Mouse (Mus musculus): ENCODE data around the gene Fgf9. TPM values are rescaled to one million over a fixed set of nuclear protein-coding genes. Genes with fewer than 3 reads are reported as not detected.

The Fgf9 gene
- total and polyA plus RNA-seq, 2 experiments from 2014 or later: 3.7 to 10.6 TPM

DNA sequence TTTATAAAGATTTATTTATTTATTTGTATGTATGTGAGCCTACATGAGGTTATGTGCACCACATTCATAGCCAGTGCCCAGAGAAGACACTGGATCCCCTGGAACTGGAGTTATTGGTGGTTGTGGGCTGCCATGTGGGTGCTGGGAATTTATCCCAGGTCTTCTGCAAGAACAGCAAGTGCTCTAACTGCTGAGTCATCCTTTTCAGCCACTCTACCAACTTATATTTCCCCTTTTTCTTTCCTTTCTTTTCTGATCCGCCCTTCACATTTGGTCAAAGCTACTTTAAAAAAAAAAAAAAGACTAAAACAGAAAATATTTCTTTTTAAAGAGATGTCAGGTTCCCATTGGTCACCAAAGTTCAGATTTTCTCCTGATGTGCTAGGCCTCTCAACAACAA, 90.3 kb downstream of the Fgf9 start:
- Histone ChIP-seq H3K4me1 (ENCODE audit: control insufficient read depth, insufficient read depth) (no peaks in the 10 kb centered on the region), H3K9me3 (replicated peaks; ENCODE audit: control insufficient read depth, low read length) (no peaks in the 10 kb centered on the region), H3K4me2 (ENCODE audit: low read depth, low read length) (no peak overlapping the region), H3K4me3 (ENCODE audit: low read depth, low read length) (no peak overlapping the region), H3K27me3 (ENCODE audit: control insufficient read depth, insufficient read depth, low read length) (no peaks in the 10 kb centered on the region), H3K36me3 (replicated peaks; ENCODE audit: control insufficient read depth, insufficient read depth, low read length) (no peaks in the 10 kb centered on the region), H3K27ac (ENCODE audit: low read depth) (no peak overlapping the region), H3K9ac (replicated peaks; ENCODE audit: low read depth, low read length) (no peak overlapping the region)
- TF ChIP-seq CTCF (IDR thresholded peaks at IDR 0.05; ENCODE audit: low read depth): no peak
- no peak for TF ChIP-seq EP300 (IDR thresholded peaks at IDR 0.05; ENCODE audit: low read depth)
- DNase-seq (ENCODE audit: low spot score): no peak
- WGBS: 54% methylated on average over 1 of the region's 1 CpGs
- ATAC-seq (ENCODE audit: insufficient read depth, low read depth): no peak

Other genes with a start within 250 kb of the Fgf9 start
- gene Ska3, start 244.4 kb upstream of the Fgf9 start, total RNA-seq (2014; rRNA removed; ENCODE audit: low replicate concordance): 4.7 and 7.9 TPM in 2 replicates
- gene Ska3, start 244.4 kb upstream of the Fgf9 start, polyA plus RNA-seq (2015; fragmentation: Nextera tagmentation; extraction: Ambion mirVana): 6.6 and 6.9 TPM in 2 replicates
- gene Mrpl57, start 244.3 kb upstream of the Fgf9 start, total RNA-seq (2014; rRNA removed; ENCODE audit: low replicate concordance): 21.5 and 55.3 TPM in 2 replicates
- gene Mrpl57, start 244.3 kb upstream of the Fgf9 start, polyA plus RNA-seq (2015; fragmentation: Nextera tagmentation; extraction: Ambion mirVana): 164 and 166 TPM in 2 replicates
- gene Zdhhc20, start 180.3 kb upstream of the Fgf9 start, total RNA-seq (2014; rRNA removed; ENCODE audit: low replicate concordance): 13.2 and 18.8 TPM in 2 replicates
- 25.9 and 28.6 TPM in 2 replicates for gene Zdhhc20, start 180.3 kb upstream of the Fgf9 start, polyA plus RNA-seq (2015; fragmentation: Nextera tagmentation; extraction: Ambion mirVana)
- gene Micu2, start 71.3 kb upstream of the Fgf9 start, total RNA-seq (2014; rRNA removed; ENCODE audit: low replicate concordance): 48.0 and 56.9 TPM in 2 replicates
- gene Micu2, start 71.3 kb upstream of the Fgf9 start, polyA plus RNA-seq (2015; fragmentation: Nextera tagmentation; extraction: Ambion mirVana): 68.7 and 70.7 TPM in 2 replicates

Data from heart, postnatal 0 days (tissue).